Mouse (Mus musculus): ENCODE measurements at regions not wholly inside any gene's neighbourhood (a gene's known extent, or its start where the extent isn't known, plus 50 kb on each side); places are given as distances from the start of the nearest gene placed in this dataset.

DNA sequence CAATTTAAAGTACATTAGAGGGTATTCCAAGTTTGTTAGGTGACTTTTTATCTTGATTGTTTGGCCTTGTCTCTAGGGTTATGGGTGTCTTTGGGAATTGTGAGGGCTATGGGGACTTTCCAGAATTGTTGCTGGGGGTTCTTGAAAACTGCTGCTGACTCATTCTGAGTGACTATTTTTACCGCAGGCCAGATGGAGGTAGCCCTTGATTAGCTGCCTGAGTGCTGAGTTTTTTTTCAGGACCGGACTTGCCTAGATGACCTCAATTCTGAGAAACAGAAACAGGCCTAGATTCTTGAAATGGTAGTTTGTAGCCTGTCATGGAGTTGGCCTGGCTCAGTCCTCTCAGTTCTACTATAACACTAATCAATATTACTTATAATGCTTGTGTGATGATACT lies 223.9 kb upstream of the Adgrb3 start:
- peak; percentile 17 for DNase-seq (ENCODE audit: low read depth, low spot score)

DNA sequence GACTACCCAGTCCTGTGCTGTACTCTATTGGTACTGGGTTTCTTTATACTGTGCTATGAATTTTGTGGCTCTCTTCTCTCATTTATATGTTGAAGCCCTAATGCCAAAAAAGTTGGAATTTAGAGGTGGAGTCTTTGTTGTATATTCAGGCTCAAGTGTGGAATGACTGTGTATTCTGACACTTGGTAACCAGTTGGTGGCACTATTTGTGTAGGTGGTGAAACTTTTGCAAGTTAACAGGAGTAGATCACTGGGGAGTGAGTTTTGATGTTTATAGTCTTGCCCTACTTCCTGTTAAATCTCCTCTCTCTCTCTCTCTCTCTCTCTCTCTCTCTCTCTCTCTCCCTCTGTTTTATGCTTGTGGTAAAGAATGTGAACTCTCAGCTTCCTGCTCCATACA lies 218.3 kb upstream of the Adgrb3 start:
- DNase-seq (ENCODE audit: low read depth, low spot score), result no peak

Measured in telencephalon, adult 2 months (tissue).